Mouse (Mus musculus): ENCODE results near the gene Frzb.

Frzb gene

GRCm38 (mm10) chr2:80447291-80447791 lies at the start of gene Frzb:
Frzb (minus strand) TSS chr2:80447625.
- no peak for TF ChIP-seq GATA4 (IDR thresholded peaks at IDR 0.05; ENCODE audit: insufficient replicate concordance, low read length)

GRCm38 (mm10) chr2:80486851-80487250 lies 39.4 kb upstream of the Frzb start:
- no peak for TF ChIP-seq GATA4 (IDR thresholded peaks at IDR 0.05; ENCODE audit: insufficient replicate concordance, low read length)

GRCm38 (mm10) chr2:80484951-80485350 lies 37.5 kb upstream of the Frzb start:
- no peak for TF ChIP-seq GATA4 (IDR thresholded peaks at IDR 0.05; ENCODE audit: insufficient replicate concordance, low read length)

DNA sequence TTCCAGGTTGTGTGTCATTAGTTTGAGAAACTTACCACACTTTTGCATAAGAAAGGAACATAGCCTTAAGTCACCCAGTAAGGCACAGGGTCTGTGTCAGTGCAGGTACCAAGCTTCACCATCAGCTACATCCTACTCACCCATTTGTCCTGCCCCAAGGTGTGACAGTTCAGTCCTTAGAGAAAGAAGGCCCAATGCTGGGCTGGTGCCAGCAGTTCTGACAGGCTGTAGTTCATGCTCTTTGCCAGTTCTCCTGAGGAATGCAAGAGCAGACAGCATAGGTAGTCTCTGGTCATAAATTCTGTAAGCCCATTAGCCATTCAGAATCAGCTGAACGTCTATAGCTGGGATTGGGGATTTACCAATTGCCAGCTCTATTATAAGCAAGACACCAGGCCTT lies 28.4 kb upstream of the Frzb start:
- TF ChIP-seq GATA4 (IDR thresholded peaks at IDR 0.05; ENCODE audit: insufficient replicate concordance, low read length): no peak

- no peak for TF ChIP-seq GATA4 (IDR thresholded peaks at IDR 0.05; ENCODE audit: insufficient replicate concordance, low read length)
These were observed 26.9 kb upstream of the Frzb start for GRCm38 (mm10) chr2:80474247-80474796.

GRCm38 (mm10) chr2:80465991-80466821 lies 18.8 kb upstream of the Frzb start:
- TF ChIP-seq GATA4 (IDR thresholded peaks at IDR 0.05; ENCODE audit: insufficient replicate concordance, low read length): no peak

DNA sequence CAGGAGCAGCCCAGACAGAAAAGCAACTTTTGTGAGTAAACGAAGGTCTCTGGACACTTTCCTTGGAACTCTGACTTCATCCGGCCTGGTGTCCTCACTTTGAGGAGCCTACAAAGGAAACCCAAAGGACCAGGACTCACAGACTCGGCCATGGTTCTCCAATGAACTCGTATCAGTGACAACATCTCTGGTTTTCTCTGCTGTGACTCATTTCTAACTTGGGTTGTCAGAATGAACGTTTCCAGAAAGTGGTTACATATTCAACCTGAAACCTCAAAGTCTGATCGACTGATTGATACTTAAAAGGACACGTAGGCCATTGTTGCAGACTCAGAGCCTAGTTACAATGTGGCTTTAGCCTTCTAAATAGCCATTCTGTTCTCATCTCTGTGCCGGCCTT lies 14.4 kb upstream of the Frzb start:
- TF ChIP-seq GATA4 (IDR thresholded peaks at IDR 0.05; ENCODE audit: insufficient replicate concordance, low read length): no peak

DNA sequence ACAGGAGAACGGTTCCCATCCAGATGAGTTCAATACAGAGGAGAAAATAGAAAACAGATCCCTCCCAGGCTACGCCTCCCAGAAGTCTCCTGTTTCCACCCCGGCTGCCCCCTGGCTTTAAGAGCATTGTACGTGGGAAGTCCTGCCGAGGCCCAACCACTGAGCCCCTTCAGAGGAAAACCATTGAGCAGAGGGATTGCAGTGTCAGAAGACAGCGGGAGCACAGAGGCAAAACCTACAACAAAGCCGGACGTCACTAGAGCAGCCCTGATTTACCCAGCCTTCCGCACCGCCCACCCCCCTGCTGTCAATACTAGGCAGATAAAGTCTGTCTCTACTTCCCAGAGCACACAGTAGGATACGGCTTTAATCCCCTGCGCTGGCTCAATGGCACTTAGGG lies 806 bp upstream of the Frzb start:
- TF ChIP-seq GATA4 (IDR thresholded peaks at IDR 0.05; ENCODE audit: insufficient replicate concordance, low read length): no peak

- no peak for TF ChIP-seq GATA4 (IDR thresholded peaks at IDR 0.05; ENCODE audit: insufficient replicate concordance, low read length)
These were observed 895 bp downstream of the Frzb start for GRCm38 (mm10) chr2:80446308-80447151.

GRCm38 (mm10) chr2:80445926-80446307 lies 1.5 kb downstream of the Frzb start:
- TF ChIP-seq GATA4 (IDR thresholded peaks at IDR 0.05; ENCODE audit: insufficient replicate concordance, low read length): no peak

GRCm38 (mm10) chr2:80445491-80445890 lies 1.9 kb downstream of the Frzb start:
- TF ChIP-seq GATA4 (IDR thresholded peaks at IDR 0.05; ENCODE audit: insufficient replicate concordance, low read length): no peak

GRCm38 (mm10) chr2:80444418-80445365 lies 2.7 kb downstream of the Frzb start:
- TF ChIP-seq GATA4 (IDR thresholded peaks at IDR 0.05; ENCODE audit: insufficient replicate concordance, low read length): no peak

DNA sequence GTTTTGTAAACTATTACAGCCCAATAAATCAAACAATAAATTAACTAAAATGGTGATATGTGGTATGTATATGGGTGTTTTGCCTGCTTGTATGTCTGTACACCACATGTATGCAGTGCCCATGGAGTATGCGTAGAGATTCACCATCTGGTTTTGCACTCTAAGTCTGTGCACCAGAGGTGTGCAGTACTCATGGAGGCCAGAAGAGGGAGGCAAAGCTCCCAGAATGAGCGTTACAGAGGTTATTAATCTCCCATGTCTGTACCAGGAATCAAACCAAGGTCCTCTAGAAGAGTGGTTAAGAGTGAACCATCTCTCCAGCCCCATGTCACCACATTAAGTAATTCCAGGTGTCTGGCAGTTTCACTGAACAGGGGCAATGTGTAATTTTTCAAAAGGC lies 3.5 kb downstream of the Frzb start:
- no peak for TF ChIP-seq GATA4 (IDR thresholded peaks at IDR 0.05; ENCODE audit: insufficient replicate concordance, low read length)

GRCm38 (mm10) chr2:80441386-80441785 lies 6.0 kb downstream of the Frzb start:
- TF ChIP-seq GATA4 (IDR thresholded peaks at IDR 0.05; ENCODE audit: insufficient replicate concordance, low read length): no peak

DNA sequence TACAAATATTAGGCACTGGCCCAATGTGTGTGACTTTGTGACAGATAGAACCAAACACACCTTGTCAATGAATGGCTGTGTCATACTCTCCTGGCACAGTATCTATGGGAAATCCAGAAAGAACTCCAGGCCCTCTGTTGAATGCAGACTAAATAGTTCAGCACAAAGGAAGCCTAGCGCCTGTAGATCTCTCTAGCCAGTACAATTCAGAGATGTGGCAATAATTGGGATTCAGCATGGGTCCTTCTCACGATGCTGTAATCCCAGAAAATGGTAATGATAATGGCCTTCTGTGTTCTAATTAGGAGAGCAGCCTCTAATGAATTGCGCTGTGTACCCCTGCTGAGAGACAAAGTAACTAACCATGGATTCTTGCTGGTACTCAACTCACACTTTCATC lies 8.6 kb downstream of the Frzb start:
- TF ChIP-seq GATA4 (IDR thresholded peaks at IDR 0.05; ENCODE audit: insufficient replicate concordance, low read length): no peak

Data from liver, adult (tissue).